Mouse (Mus musculus) T-helper 1 cell (primary cell): ENCODE measurements around the gene Iqgap2.

Experiments
- in situ Hi-C: fragments of 300-600 bp; cut with MboI, MseI; formaldehyde crosslinking; loops from one replicate; pipeline ENCODE4 v1.15.1; 2025; ENCODE audit warnings: high pct_unique_total_duplicates

Gene Iqgap2

GRCm38 (mm10) chr13:95657171-95657570 lies 234.6 kb downstream of the Iqgap2 start:
- in situ Hi-C loops = no loop called here

GRCm38 (mm10) chr13:95655284-95655683 lies 236.4 kb downstream of the Iqgap2 start:
- in situ Hi-C loops = no loop called here

- in situ Hi-C loops = no loop called here
Measured at GRCm38 (mm10) chr13:95653696-95654095, 238.0 kb downstream of the Iqgap2 start.

GRCm38 (mm10) chr13:95651870-95652668 lies 239.7 kb downstream of the Iqgap2 start:
- in situ Hi-C loops = no loop called here

- in situ Hi-C loops = no loop called here
Measured at GRCm38 (mm10) chr13:95649941-95650340, 241.8 kb downstream of the Iqgap2 start.

GRCm38 (mm10) chr13:95647248-95647647 lies 244.5 kb downstream of the Iqgap2 start:
- in situ Hi-C loops = no loop called here

GRCm38 (mm10) chr13:95646687-95647111 lies 245.0 kb downstream of the Iqgap2 start:
- in situ Hi-C loops = no loop called here

- in situ Hi-C loops = no loop called here
Measured at GRCm38 (mm10) chr13:95643740-95644139, 248.0 kb downstream of the Iqgap2 start.

- in situ Hi-C loops = no loop called here
Measured at GRCm38 (mm10) chr13:95641061-95641986, 250.4 kb downstream of the Iqgap2 start.

- in situ Hi-C loops = no loop called here
Measured at GRCm38 (mm10) chr13:95640408-95640807, 251.3 kb downstream of the Iqgap2 start.

- in situ Hi-C loops = no loop called here
Measured at GRCm38 (mm10) chr13:95639336-95640116, 252.2 kb downstream of the Iqgap2 start.

GRCm38 (mm10) chr13:95638894-95639293 lies 252.8 kb downstream of the Iqgap2 start:
- in situ Hi-C loops = no loop called here

- in situ Hi-C loops = no loop called here
Measured at GRCm38 (mm10) chr13:95637737-95638136, 254.0 kb downstream of the Iqgap2 start.

- in situ Hi-C loops = no loop called here
Measured at GRCm38 (mm10) chr13:95635301-95635700, 256.4 kb downstream of the Iqgap2 start.

- in situ Hi-C loops = no loop called here
Measured at GRCm38 (mm10) chr13:95634451-95634850, 257.3 kb downstream of the Iqgap2 start.

- in situ Hi-C loops = no loop called here
Measured at GRCm38 (mm10) chr13:95633384-95633783, 258.3 kb downstream of the Iqgap2 start.

GRCm38 (mm10) chr13:95632144-95632543 lies 259.6 kb downstream of the Iqgap2 start:
- in situ Hi-C loops = no loop called here

- in situ Hi-C loops = no loop called here
Measured at GRCm38 (mm10) chr13:95630747-95631146, 261.0 kb downstream of the Iqgap2 start.

- in situ Hi-C loops = no loop called here
Measured at GRCm38 (mm10) chr13:95629751-95630150, 262.0 kb downstream of the Iqgap2 start.

GRCm38 (mm10) chr13:95626696-95627095 lies 265.0 kb downstream of the Iqgap2 start:
- in situ Hi-C loops = no loop called here

- in situ Hi-C loops = no loop called here
Measured at GRCm38 (mm10) chr13:95623042-95623441, 268.7 kb downstream of the Iqgap2 start.

- in situ Hi-C loops = no loop called here
Measured at GRCm38 (mm10) chr13:95621563-95621962, 270.2 kb downstream of the Iqgap2 start.
